Mouse (Mus musculus) midbrain, embryonic 11.5 days (tissue): ENCODE measurements at regions not wholly inside any gene's neighbourhood (a gene's known extent, or its start where the extent isn't known, plus 50 kb on each side); places are given as distances from the start of the nearest gene placed in this dataset.

ENCODE experiments used
- ATAC-seq: fragments of 200-750 bp; cut with Nextera tagmentation; 2 replicates; pipeline ENCODE4 v1.8.0; 2017; ENCODE audit warnings: moderate TSS enrichment, moderate library complexity; ENCODE audit not compliant: low FRiP score
- DNase-seq: peaks from one replicate; pipeline ENCODE4 v3.0.0; 2015; ENCODE audit warnings: low spot score; ENCODE audit errors: missing footprints
- H3K27ac ChIP-seq: fragments of 300-500 bp; sonication (generic); 2 replicates; pipeline ENCODE4 v1.5.1; 2014; ENCODE audit warnings: low read depth, low read length
- H3K27me3 ChIP-seq: fragments of 300-500 bp; sonication (generic); 2 replicates; pipeline ENCODE4 v1.6.1; 2014; ENCODE audit warnings: mild to moderate bottlenecking, low read length, moderate library complexity, mixed read lengths; ENCODE audit not compliant: control insufficient read depth, insufficient read depth
- H3K36me3 ChIP-seq: fragments of 300-500 bp; sonication (generic); 2 replicates; pipeline ENCODE4 v1.6.1; 2014; ENCODE audit warnings: mild to moderate bottlenecking, low read length, moderate library complexity, mixed read lengths; ENCODE audit not compliant: control insufficient read depth, insufficient read depth
- H3K4me1 ChIP-seq: fragments of 300-500 bp; sonication (generic); 2 replicates; pipeline ENCODE4 v1.6.1; 2014; ENCODE audit warnings: low read length; ENCODE audit not compliant: control insufficient read depth, insufficient read depth
- H3K4me2 ChIP-seq: fragments of 300-500 bp; sonication (generic); 2 replicates; pipeline ENCODE4 v1.6.1; 2014; ENCODE audit warnings: mild to moderate bottlenecking, moderate library complexity
- H3K4me3 ChIP-seq: fragments of 300-500 bp; sonication (generic); 2 replicates; pipeline ENCODE4 v1.5.1; 2014; ENCODE audit warnings: low read depth, low read length
- H3K9ac ChIP-seq: fragments of 300-500 bp; sonication (generic); 2 replicates; pipeline ENCODE4 v1.6.1; 2014; ENCODE audit warnings: low read length
- H3K9me3 ChIP-seq: fragments of 300-500 bp; sonication (generic); 2 replicates; pipeline ENCODE4 v1.6.1; 2016; ENCODE audit warnings: low read length; ENCODE audit not compliant: control insufficient read depth
- WGBS: fragments of 180-500 bp; shearing (Covaris S2); extraction: QIAGEN DNeasy Blood & Tissue Kit; methylation state at CpG from one replicate; pipeline ENCODE4 v1.1.7; 2014; 5-methylcytosine and 5-hydroxymethylcytosine counted together

DNA sequence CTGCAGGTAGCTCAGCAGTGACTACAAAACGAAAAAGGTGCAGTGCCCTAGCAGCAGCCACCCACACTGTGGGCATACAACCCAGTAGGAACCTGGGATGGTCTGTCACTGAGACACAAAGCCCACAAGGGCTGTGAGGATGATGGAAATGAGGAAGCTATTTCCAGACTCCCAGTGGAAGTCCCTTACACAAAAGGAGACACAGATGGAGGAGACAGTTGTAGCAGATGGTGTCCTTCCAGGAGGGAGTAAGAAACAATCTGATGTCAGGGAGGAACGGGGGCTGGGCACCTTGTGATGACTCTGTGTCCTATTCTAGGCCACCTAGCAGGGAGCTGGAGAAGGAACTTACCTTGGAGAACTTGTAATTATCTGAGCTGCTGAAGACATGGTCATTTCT is 214.5 kb upstream of the Eci2 start:
- Histone ChIP-seq H3K9me3 (no peaks in the 10 kb centered on the region), H3K9ac (no peak overlapping the region), H3K4me2 (no peak overlapping the region), H3K27me3 (no peaks in the 10 kb centered on the region), H3K4me1 (no peaks in the 10 kb centered on the region), H3K36me3 (no peaks in the 10 kb centered on the region), H3K27ac (no peak overlapping the region), H3K4me3 (no peak overlapping the region)
- DNase-seq (no peak), ATAC-seq (no peak)
- 80% methylated on average over 2 of the region's 2 CpGs for WGBS

GRCm38 (mm10) chr13:35243946-35244345 is 217.1 kb upstream of the Eci2 start:
- H3K9ac ChIP-seq, result no peak overlapping the region
- DNase-seq, result no peak
- ATAC-seq, result no peak
- no peak overlapping the region for H3K27ac ChIP-seq
- no peaks in the 10 kb centered on the region for H3K36me3 ChIP-seq
- H3K9me3 ChIP-seq, result no peaks in the 10 kb centered on the region
- no peak overlapping the region for H3K4me3 ChIP-seq
- H3K27me3 ChIP-seq, result no peaks in the 10 kb centered on the region
- no peak overlapping the region for H3K4me2 ChIP-seq
- no peaks in the 10 kb centered on the region for H3K4me1 ChIP-seq

- no peaks in the 10 kb centered on the region for H3K27me3 ChIP-seq
- H3K4me3 ChIP-seq, result no peak overlapping the region
- WGBS, result 88% methylated on average over 2 of the region's 2 CpGs
- no peaks in the 10 kb centered on the region for H3K4me1 ChIP-seq
- H3K9ac ChIP-seq, result no peak overlapping the region
- H3K27ac ChIP-seq, result no peak overlapping the region
- ATAC-seq (no peak), DNase-seq (no peak)
- H3K4me2 ChIP-seq, result no peak overlapping the region
- H3K9me3 ChIP-seq, result no peaks in the 10 kb centered on the region
- H3K36me3 ChIP-seq, result no peaks in the 10 kb centered on the region
Observed at GRCm38 (mm10) chr13:35257386-35257785, 230.5 kb upstream of the Eci2 start.

- no peaks in the 10 kb centered on the region for H3K27me3 ChIP-seq
- H3K9ac ChIP-seq, result no peak overlapping the region
- H3K4me2 ChIP-seq, result no peak overlapping the region
- no peak overlapping the region for H3K4me3 ChIP-seq
- H3K27ac ChIP-seq, result no peak overlapping the region
- no peaks in the 10 kb centered on the region for H3K9me3 ChIP-seq
- ATAC-seq (no peak), DNase-seq (no peak)
- H3K36me3 ChIP-seq, result no peaks in the 10 kb centered on the region
- WGBS, result 96% methylated on average over 1 of the region's 1 CpGs
- H3K4me1 ChIP-seq, result no peaks in the 10 kb centered on the region
Observed at GRCm38 (mm10) chr13:35258720-35259119, 231.8 kb upstream of the Eci2 start.

- Histone ChIP-seq H3K4me2 (no peak overlapping the region), H3K36me3 (no peaks in the 10 kb centered on the region), H3K4me3 (no peak overlapping the region), H3K9me3 (no peaks in the 10 kb centered on the region), H3K4me1 (no peaks in the 10 kb centered on the region), H3K27me3 (no peaks in the 10 kb centered on the region), H3K27ac (no peak overlapping the region), H3K9ac (no peak overlapping the region)
- no peak for ATAC-seq
- DNase-seq, result no peak
- WGBS, result 91% methylated on average over 1 of the region's 1 CpGs
Observed at GRCm38 (mm10) chr13:35283959-35284358, 257.1 kb upstream of the Eci2 start.

DNA sequence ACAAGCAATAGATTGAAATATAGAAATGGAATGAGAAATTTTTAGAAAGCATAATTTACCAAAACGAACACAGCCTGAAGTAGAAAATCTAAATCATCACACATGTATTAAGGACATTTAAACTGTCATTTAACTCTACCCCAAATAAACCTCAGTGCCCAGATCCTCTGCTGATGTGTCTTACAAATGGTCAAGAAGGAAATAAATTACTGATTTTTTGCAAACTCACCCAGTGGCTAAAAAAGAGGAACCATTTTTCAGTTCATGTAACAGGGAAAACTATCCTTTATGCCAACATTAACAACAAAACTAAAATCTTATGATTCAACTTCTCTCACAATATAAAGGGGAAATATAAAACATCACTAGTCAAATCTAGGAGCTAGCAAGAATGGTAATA is 275.2 kb upstream of the Eci2 start:
- Histone ChIP-seq H3K9me3 (no peaks in the 10 kb centered on the region), H3K27me3 (no peaks in the 10 kb centered on the region), H3K27ac (no peak overlapping the region), H3K4me1 (no peaks in the 10 kb centered on the region), H3K4me3 (no peak overlapping the region), H3K4me2 (no peak overlapping the region), H3K9ac (no peak overlapping the region), H3K36me3 (no peaks in the 10 kb centered on the region)
- no peak for ATAC-seq
- WGBS, result 67% methylated on average over 1 of the region's 1 CpGs
- DNase-seq, result no peak

DNA sequence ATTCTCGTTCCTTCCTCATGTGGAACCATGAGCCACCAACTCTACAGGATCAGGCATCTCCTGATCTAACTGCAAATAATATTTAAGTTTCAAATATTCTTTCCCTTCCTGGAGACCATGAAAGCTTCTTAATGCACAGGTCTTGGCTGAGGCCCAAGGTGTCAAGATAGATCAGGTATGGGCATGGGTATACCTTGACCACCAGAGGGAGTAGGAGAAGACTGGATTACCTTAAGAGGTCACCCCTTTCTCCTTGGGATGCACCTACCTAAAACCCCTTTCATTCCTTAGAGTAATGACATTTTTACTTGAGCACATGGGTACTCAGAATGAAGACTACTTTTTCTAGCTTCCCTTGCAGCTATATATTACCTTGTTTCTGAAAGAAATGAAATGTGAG is 289.9 kb upstream of the Eci2 start:
- no peaks in the 10 kb centered on the region for H3K4me1 ChIP-seq
- no peak overlapping the region for H3K27ac ChIP-seq
- no peaks in the 10 kb centered on the region for H3K27me3 ChIP-seq
- ATAC-seq (no peak), DNase-seq (no peak)
- no peaks in the 10 kb centered on the region for H3K36me3 ChIP-seq
- H3K4me3 ChIP-seq, result no peak overlapping the region
- WGBS, result 86% methylated on average over 1 of the region's 1 CpGs
- no peaks in the 10 kb centered on the region for H3K9me3 ChIP-seq
- no peak overlapping the region for H3K4me2 ChIP-seq
- H3K9ac ChIP-seq, result no peak overlapping the region

- Histone ChIP-seq H3K36me3 (no peaks in the 10 kb centered on the region), H3K9ac (no peak overlapping the region), H3K4me1 (no peaks in the 10 kb centered on the region), H3K27me3 (no peaks in the 10 kb centered on the region), H3K4me3 (no peak overlapping the region), H3K27ac (no peak overlapping the region), H3K9me3 (no peaks in the 10 kb centered on the region), H3K4me2 (no peak overlapping the region)
- 74% methylated on average over 10 of the region's 10 CpGs for WGBS
- no peak for DNase-seq
- no peak for ATAC-seq
Observed at GRCm38 (mm10) chr13:35326682-35327242, 299.9 kb upstream of the Eci2 start.

GRCm38 (mm10) chr13:35328320-35328719 is 301.4 kb upstream of the Eci2 start:
- WGBS, result 61% methylated on average over 2 of the region's 2 CpGs
- H3K27me3 ChIP-seq, result no peaks in the 10 kb centered on the region
- no peak overlapping the region for H3K4me3 ChIP-seq
- no peak overlapping the region for H3K4me2 ChIP-seq
- H3K27ac ChIP-seq, result no peak overlapping the region
- ATAC-seq (no peak), DNase-seq (no peak)
- no peaks in the 10 kb centered on the region for H3K36me3 ChIP-seq
- no peak overlapping the region for H3K9ac ChIP-seq
- H3K9me3 ChIP-seq, result no peaks in the 10 kb centered on the region
- H3K4me1 ChIP-seq, result no peaks in the 10 kb centered on the region

- no peak overlapping the region for H3K4me2 ChIP-seq
- H3K27ac ChIP-seq, result no peak overlapping the region
- no peaks in the 10 kb centered on the region for H3K4me1 ChIP-seq
- 35% methylated on average over 1 of the region's 1 CpGs for WGBS
- H3K9me3 ChIP-seq, result no peaks in the 10 kb centered on the region
- H3K36me3 ChIP-seq, result no peaks in the 10 kb centered on the region
- H3K27me3 ChIP-seq, result no peaks in the 10 kb centered on the region
- no peak overlapping the region for H3K9ac ChIP-seq
- no peak for DNase-seq
- no peak overlapping the region for H3K4me3 ChIP-seq
- no peak for ATAC-seq
Observed at GRCm38 (mm10) chr13:35330926-35331325, 304.0 kb upstream of the Eci2 start.
